Mouse (Mus musculus) forebrain, embryonic 14.5 days (tissue): ENCODE results near the gene Akr1c18. TPM values are rescaled to one million over a fixed set of nuclear protein-coding genes. Genes with fewer than 3 reads are reported as not detected.
A peak's percentile ranks its signal among the peaks of the same experiment; 100 is the strongest.
"Not testable (repeated sequence)": the region's sequence is repeated elsewhere in the genome, so short reads cannot be mapped to it uniquely, and the experiment has no call there.

Source experiments
- ATAC-seq: fragments of 200-750 bp; cut with Nextera tagmentation; 2 replicates; pipeline ENCODE4 v1.8.0; 2017; ENCODE audit warnings: mild to moderate bottlenecking, moderate library complexity
- DNase-seq: peaks from one replicate; pipeline ENCODE4 v3.0.0-alpha.2; 2015; ENCODE audit warnings: low spot score
- H3K27ac ChIP-seq: fragments of 300-500 bp; sonication (generic); 2 replicates; pipeline ENCODE4 v1.5.1; 2014; ENCODE audit warnings: low read depth, mild to moderate bottlenecking, control low read depth, low read length, moderate library complexity
- H3K27me3 ChIP-seq: fragments of 300-500 bp; sonication (generic); replicated peaks from 2 replicates; pipeline ENCODE4 v1.6.1; 2014; ENCODE audit warnings: low read length, control low read depth, mixed read lengths; ENCODE audit not compliant: control insufficient read depth, insufficient read depth
- H3K36me3 ChIP-seq: fragments of 300-500 bp; sonication (generic); 2 replicates; pipeline ENCODE4 v1.6.1; 2014; ENCODE audit warnings: low read length, control low read depth; ENCODE audit not compliant: control insufficient read depth, insufficient read depth
- H3K4me1 ChIP-seq: fragments of 300-500 bp; sonication (generic); 2 replicates; pipeline ENCODE4 v1.6.1; 2014; ENCODE audit warnings: antibody characterized with exemption, low read length, control low read depth; ENCODE audit not compliant: control insufficient read depth, insufficient read depth
- H3K4me2 ChIP-seq: fragments of 300-500 bp; sonication (generic); 2 replicates; pipeline ENCODE4 v1.6.1; 2014; ENCODE audit warnings: mild to moderate bottlenecking, control low read depth, low read length
- H3K4me3 ChIP-seq: fragments of 300-500 bp; sonication (generic); 2 replicates; pipeline ENCODE4 v1.5.1; 2014; ENCODE audit warnings: low read depth, low read length, control low read depth
- H3K9ac ChIP-seq: fragments of 300-500 bp; sonication (generic); 2 replicates; pipeline ENCODE4 v1.6.1; 2014; ENCODE audit warnings: mild to moderate bottlenecking, low read length, control low read depth, moderate library complexity
- H3K9me3 ChIP-seq: fragments of 300-500 bp; sonication (generic); replicated peaks from 2 replicates; pipeline ENCODE4 v1.6.1; 2016; ENCODE audit warnings: low read length, control low read depth, mixed read lengths; ENCODE audit not compliant: control insufficient read depth
- WGBS: fragments of 180-500 bp; shearing (Covaris S2); extraction: QIAGEN DNeasy Blood & Tissue Kit; methylation state at CpG from one replicate; pipeline ENCODE4 v1.1.7; 2014; 5-methylcytosine and 5-hydroxymethylcytosine counted together
- polyA plus RNA-seq: library from polyadenylated mRNA; unstranded; fragments of >200 nt; fragmentation: Nextera tagmentation; extraction: Ambion mirVana; gene quantifications from 2 replicates; pipeline ENCODE4 v1.2.1, GENCODE M21; 2014

The Akr1c18 gene
- polyA plus RNA-seq, 1 experiment from 2014 or later, result 0.20 TPM

GRCm38 (mm10) chr13:4155286-4155685, 4.8 kb upstream of the Akr1c18 start:
- no peak for ATAC-seq

DNA sequence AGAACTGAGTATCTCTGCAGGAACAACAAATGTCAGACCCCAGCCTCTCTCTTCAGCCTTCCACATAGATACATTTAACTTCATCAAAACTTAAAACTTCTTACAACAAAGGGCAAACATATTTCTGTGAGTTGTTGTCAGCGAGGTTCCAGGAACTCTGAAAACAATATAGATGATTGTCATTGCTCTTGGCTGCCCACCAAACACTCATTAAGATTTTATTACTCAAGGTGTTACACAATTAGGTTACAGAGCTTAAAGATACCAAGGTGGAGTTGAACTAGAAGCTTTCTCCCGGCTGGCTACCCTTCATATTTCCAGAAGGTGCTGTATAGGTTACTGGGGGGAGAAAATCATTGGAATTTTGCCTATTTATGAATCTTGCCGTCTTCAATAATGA, 3.1 kb upstream of the Akr1c18 start:
- WGBS, result 80% methylated on average over 3 of the region's 3 CpGs
- no peak overlapping the region for H3K27ac ChIP-seq
- H3K9me3 ChIP-seq, result no peaks in the 10 kb centered on the region
- H3K4me3 ChIP-seq, result no peak overlapping the region
- H3K36me3 ChIP-seq, result no peaks in the 10 kb centered on the region
- H3K27me3 ChIP-seq, result no peaks in the 10 kb centered on the region
- DNase-seq (no peak), ATAC-seq (no peak)
- H3K4me1 ChIP-seq, result no peaks in the 10 kb centered on the region
- no peak overlapping the region for H3K4me2 ChIP-seq
- no peak overlapping the region for H3K9ac ChIP-seq

More at GRCm38 (mm10) chr13:4155286-4155685, 4.8 kb upstream of the Akr1c18 start:
- Histone ChIP-seq H3K36me3 (no peaks in the 10 kb centered on the region), H3K9ac (no peak overlapping the region), H3K27ac (no peak overlapping the region), H3K27me3 (no peaks in the 10 kb centered on the region), H3K4me2 (no peak overlapping the region), H3K4me3 (no peak overlapping the region), H3K9me3 (no peaks in the 10 kb centered on the region), H3K4me1 (no peaks in the 10 kb centered on the region)
- DNase-seq, result no peak
- 51% methylated on average over 2 of the region's 2 CpGs for WGBS

- Histone ChIP-seq H3K4me1 (no peaks in the 10 kb centered on the region), H3K27ac (no peak overlapping the region), H3K9me3 (no peaks in the 10 kb centered on the region), H3K4me3 (no peak overlapping the region), H3K4me2 (no peak overlapping the region), H3K27me3 (no peaks in the 10 kb centered on the region), H3K9ac (no peak overlapping the region), H3K36me3 (no peaks in the 10 kb centered on the region)
- ATAC-seq (no peak), DNase-seq (no peak)
- 67% methylated on average over 2 of the region's 2 CpGs for WGBS
These were observed 2.5 kb upstream of the Akr1c18 start for GRCm38 (mm10) chr13:4152908-4153307.

GRCm38 (mm10) chr13:4144261-4144660, 6.2 kb downstream of the Akr1c18 start:
- 82% methylated on average over 1 of the region's 1 CpGs for WGBS

GRCm38 (mm10) chr13:4133070-4133469, 17.4 kb downstream of the Akr1c18 start:
- Histone ChIP-seq H3K27ac (no peak overlapping the region), H3K4me3 (no peak overlapping the region), H3K36me3 (no peaks in the 10 kb centered on the region), H3K9ac (no peak overlapping the region), H3K4me1 (no peaks in the 10 kb centered on the region), H3K27me3 (no peaks in the 10 kb centered on the region), H3K4me2 (no peak overlapping the region), H3K9me3 (no peaks in the 10 kb centered on the region)
- 44% methylated on average over 2 of the region's 2 CpGs for WGBS
- DNase-seq (no peak), ATAC-seq (no peak)

More at GRCm38 (mm10) chr13:4144261-4144660, 6.2 kb downstream of the Akr1c18 start:
- no peak overlapping the region for H3K4me3 ChIP-seq
- no peak overlapping the region for H3K9ac ChIP-seq
- no peaks in the 10 kb centered on the region for H3K27me3 ChIP-seq
- no peaks in the 10 kb centered on the region for H3K36me3 ChIP-seq
- no peaks in the 10 kb centered on the region for H3K4me1 ChIP-seq
- DNase-seq (no peak), ATAC-seq (no peak)
- no peak overlapping the region for H3K27ac ChIP-seq
- no peaks in the 10 kb centered on the region for H3K9me3 ChIP-seq
- no peak overlapping the region for H3K4me2 ChIP-seq

DNA sequence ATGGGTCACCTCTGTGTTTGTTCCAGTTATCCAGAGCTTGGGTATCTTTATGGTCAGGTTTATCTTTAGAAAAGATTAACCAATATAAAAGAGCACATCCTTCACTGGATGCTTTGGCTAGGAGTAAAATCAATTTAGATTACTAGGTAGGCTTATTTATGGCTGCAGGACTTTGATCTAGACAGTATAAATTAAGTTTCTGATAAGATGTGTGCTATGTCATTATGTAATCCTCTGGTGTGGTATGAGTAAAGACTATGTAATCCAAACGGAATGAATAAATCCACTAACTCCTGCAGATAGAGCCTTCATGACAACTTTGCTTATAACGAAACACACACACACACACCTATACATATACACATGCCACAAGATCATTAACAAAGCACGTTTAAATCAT, 18.7 kb downstream of the Akr1c18 start:
- no peaks in the 10 kb centered on the region for H3K9me3 ChIP-seq
- H3K36me3 ChIP-seq, result no peaks in the 10 kb centered on the region
- ATAC-seq (no peak), DNase-seq (no peak)
- H3K9ac ChIP-seq, result no peak overlapping the region
- H3K4me2 ChIP-seq, result no peak overlapping the region
- WGBS, result 79% methylated on average over 3 of the region's 3 CpGs
- no peak overlapping the region for H3K4me3 ChIP-seq
- no peaks in the 10 kb centered on the region for H3K4me1 ChIP-seq
- no peak overlapping the region for H3K27ac ChIP-seq
- H3K27me3 ChIP-seq, result no peaks in the 10 kb centered on the region

GRCm38 (mm10) chr13:4131317-4131716, 19.1 kb downstream of the Akr1c18 start:
- no peaks in the 10 kb centered on the region for H3K36me3 ChIP-seq
- H3K4me3 ChIP-seq, result no peak overlapping the region
- H3K9me3 ChIP-seq, result no peaks in the 10 kb centered on the region
- DNase-seq (no peak), ATAC-seq (no peak)
- H3K4me2 ChIP-seq, result no peak overlapping the region
- no peak overlapping the region for H3K9ac ChIP-seq
- H3K27me3 ChIP-seq, result no peaks in the 10 kb centered on the region
- H3K4me1 ChIP-seq, result no peaks in the 10 kb centered on the region
- 72% methylated on average over 1 of the region's 1 CpGs for WGBS
- no peak overlapping the region for H3K27ac ChIP-seq

DNA sequence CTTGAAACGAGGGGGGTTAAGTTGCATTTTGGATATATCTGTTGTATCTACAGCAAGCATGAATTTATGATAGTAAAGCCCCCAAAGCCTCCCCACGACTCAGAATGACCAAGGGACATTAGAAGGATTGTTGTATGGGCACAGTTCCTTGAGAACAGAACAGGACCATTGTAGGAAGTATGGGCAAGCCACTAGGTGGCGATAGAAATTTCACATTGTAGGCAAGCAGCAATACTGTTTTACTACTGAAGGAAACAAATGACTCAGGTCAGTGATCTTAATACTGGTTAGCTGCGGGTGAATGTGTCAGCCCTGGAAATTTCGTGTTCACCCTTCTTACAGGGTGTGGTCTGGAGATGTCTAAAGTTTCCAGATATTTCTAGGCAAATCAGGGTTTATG, 21.4 kb downstream of the Akr1c18 start:
- Histone ChIP-seq H3K36me3 (no peaks in the 10 kb centered on the region), H3K27me3 (no peaks in the 10 kb centered on the region), H3K9me3 (no peaks in the 10 kb centered on the region), H3K9ac (no peak overlapping the region), H3K4me3 (no peak overlapping the region), H3K27ac (no peak overlapping the region), H3K4me1 (no peaks in the 10 kb centered on the region), H3K4me2 (no peak overlapping the region)
- WGBS, result 45% methylated on average over 5 of the region's 5 CpGs
- ATAC-seq (no peak), DNase-seq (peak; percentile 42)

DNA sequence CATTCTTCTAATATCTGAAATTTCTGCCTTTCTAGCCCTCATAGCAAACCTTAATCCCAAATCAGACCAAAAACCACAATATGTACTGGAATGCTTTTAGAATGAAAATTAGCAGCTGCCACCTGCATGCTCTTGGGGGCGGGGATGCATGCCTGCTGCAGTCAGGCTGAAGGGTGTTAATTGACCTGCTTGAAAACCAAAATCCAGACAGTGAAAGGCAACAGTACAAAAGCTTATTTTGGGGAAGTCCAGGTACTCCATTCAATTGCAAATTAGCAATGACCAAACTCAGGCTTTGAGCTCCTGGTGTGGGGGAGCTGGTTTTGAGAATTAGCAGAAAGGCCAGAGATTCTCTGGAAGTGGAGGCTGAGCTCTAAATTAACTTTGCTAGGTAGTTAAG, 24.6 kb downstream of the Akr1c18 start:
- ATAC-seq, H3K36me3 ChIP-seq, H3K9me3 ChIP-seq, H3K9ac ChIP-seq, H3K4me3 ChIP-seq, H3K27me3 ChIP-seq, H3K27ac ChIP-seq, DNase-seq, H3K4me2 ChIP-seq, H3K4me1 ChIP-seq: not testable (repeated sequence)
- WGBS, result 18% methylated on average over 1 of the region's 1 CpGs
